Mouse (Mus musculus): ENCODE data around the gene Angptl7. TPM values are rescaled to one million over a fixed set of nuclear protein-coding genes. Genes with fewer than 3 reads are reported as not detected.

The Angptl7 gene
- polyA plus RNA-seq, 1 experiment = 0.04 TPM

DNA sequence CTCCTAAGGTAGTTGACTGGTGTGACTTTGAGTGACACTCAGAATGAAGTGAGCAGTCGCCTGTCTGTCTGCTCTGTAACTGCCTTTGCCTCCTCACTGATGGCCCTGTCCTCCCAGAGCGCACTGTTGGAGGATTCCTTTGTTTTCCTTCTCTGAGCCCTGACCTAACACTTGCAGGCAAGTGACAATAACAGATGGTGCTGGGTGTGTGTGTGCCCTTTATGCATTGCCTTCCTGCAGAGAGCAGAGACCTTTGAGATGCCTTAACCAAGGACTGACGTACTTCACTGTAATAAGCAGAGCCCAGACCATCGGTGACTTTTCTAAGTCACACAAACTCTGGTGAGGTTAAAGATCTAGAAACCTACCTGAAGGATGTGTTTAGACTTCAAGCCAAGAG lies 31.1 kb upstream of the Angptl7 start:
- H3K4me3 ChIP-seq (ENCODE audit: insufficient read depth, poor library complexity, severe bottlenecking) = no peak overlapping the region
- no peak overlapping the region for H3ac ChIP-seq (ENCODE audit: control insufficient read depth, insufficient read length, low read depth)
- no peaks in the 10 kb centered on the region for H3K79me2 ChIP-seq (ENCODE audit: control insufficient read depth, insufficient read depth)
- H3K36me3 ChIP-seq (ENCODE audit: control insufficient read depth, insufficient read depth) = peaks cover 24% of the 10 kb centered on the region
- no peaks in the 10 kb centered on the region for H3K79me3 ChIP-seq (ENCODE audit: low read depth)
- no peaks in the 10 kb centered on the region for H3K27me3 ChIP-seq (ENCODE audit: control insufficient read depth, insufficient read depth, insufficient read length)
- TF ChIP-seq USF1 (IDR thresholded peaks at IDR 0.05; ENCODE audit: low read depth) (no peak), MAX (IDR thresholded peaks at IDR 0.05) (no peak), MYOD1 (IDR thresholded peaks at IDR 0.05; ENCODE audit: control insufficient read depth, insufficient read length, low read depth) (no peak), CTCF (IDR thresholded peaks at IDR 0.05; ENCODE audit: control insufficient read depth, insufficient read depth, insufficient read length) (no peak), CEBPB (IDR thresholded peaks at IDR 0.05; ENCODE audit: low read depth) (no peak), MYOG (IDR thresholded peaks at IDR 0.05; ENCODE audit: control insufficient read depth, extremely low read depth, insufficient read length) (no peak), FOSL1 (IDR thresholded peaks at IDR 0.05; ENCODE audit: insufficient read depth, low read length, poor library complexity, severe bottlenecking) (no peak)

DNA sequence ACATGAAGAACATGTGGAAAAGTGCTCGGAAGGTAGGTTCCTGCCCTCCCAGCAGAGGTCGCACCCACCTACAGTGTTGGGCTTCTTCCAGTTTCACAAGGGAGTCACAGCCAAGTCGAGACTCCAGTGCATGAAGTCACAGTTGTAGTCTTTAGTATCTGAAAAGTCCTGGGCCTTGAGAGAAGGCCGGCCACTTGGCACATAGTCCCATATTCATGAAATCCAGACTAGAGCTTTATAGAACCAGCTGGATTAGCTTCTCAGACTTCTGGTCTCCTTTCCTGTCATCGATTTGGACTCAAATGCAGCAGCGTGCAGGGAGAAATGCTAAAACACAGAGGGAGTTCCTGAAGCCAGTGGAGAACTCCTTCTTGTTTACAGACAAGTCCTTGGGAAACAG lies 30.5 kb upstream of the Angptl7 start:
- Histone ChIP-seq H3K36me3 (ENCODE audit: control insufficient read depth, insufficient read depth) (peaks cover 26% of the 10 kb centered on the region), H3K79me3 (ENCODE audit: low read depth) (no peaks in the 10 kb centered on the region), H3K27me3 (ENCODE audit: control insufficient read depth, insufficient read depth, insufficient read length) (no peaks in the 10 kb centered on the region), H3ac (ENCODE audit: control insufficient read depth, insufficient read length, low read depth) (no peak overlapping the region), H3K79me2 (ENCODE audit: control insufficient read depth, insufficient read depth) (no peaks in the 10 kb centered on the region), H3K4me3 (ENCODE audit: insufficient read depth, poor library complexity, severe bottlenecking) (no peak overlapping the region)
- no peak for TF ChIP-seq CTCF (IDR thresholded peaks at IDR 0.05; ENCODE audit: control insufficient read depth, insufficient read depth, insufficient read length)
- no peak for TF ChIP-seq USF1 (IDR thresholded peaks at IDR 0.05; ENCODE audit: low read depth)
- TF ChIP-seq CEBPB (IDR thresholded peaks at IDR 0.05; ENCODE audit: low read depth) = no peak
- no peak for TF ChIP-seq MAX (IDR thresholded peaks at IDR 0.05)
- TF ChIP-seq FOSL1 (IDR thresholded peaks at IDR 0.05; ENCODE audit: insufficient read depth, low read length, poor library complexity, severe bottlenecking) = no peak
- TF ChIP-seq MYOD1 (IDR thresholded peaks at IDR 0.05; ENCODE audit: control insufficient read depth, insufficient read length, low read depth) = no peak
- TF ChIP-seq MYOG (IDR thresholded peaks at IDR 0.05; ENCODE audit: control insufficient read depth, extremely low read depth, insufficient read length) = no peak

DNA sequence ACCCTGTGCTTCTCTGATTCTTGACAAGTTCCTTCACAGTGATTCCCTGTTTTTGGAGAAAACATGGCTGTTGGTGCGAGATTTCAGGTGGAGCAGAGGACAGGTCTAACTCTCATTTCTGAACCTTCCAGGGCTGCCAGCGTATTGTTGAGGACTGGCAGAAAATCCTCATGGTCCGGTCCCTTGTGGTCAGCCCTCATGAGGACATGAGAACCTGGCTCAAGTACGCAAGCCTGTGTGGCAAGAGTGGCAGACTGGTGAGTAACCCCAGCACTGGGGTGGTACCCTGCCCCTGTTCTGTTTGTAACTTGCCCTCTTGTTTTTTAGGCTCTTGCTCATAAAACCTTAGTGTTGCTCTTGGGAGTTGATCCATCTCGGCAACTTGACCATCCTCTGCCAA lies 30.1 kb upstream of the Angptl7 start:
- H3ac ChIP-seq (ENCODE audit: control insufficient read depth, insufficient read length, low read depth) = no peak overlapping the region
- no peaks in the 10 kb centered on the region for H3K79me3 ChIP-seq (ENCODE audit: low read depth)
- H3K36me3 ChIP-seq (ENCODE audit: control insufficient read depth, insufficient read depth) = peaks cover 26% of the 10 kb centered on the region
- H3K79me2 ChIP-seq (ENCODE audit: control insufficient read depth, insufficient read depth) = no peaks in the 10 kb centered on the region
- no peak overlapping the region for H3K4me3 ChIP-seq (ENCODE audit: insufficient read depth, poor library complexity, severe bottlenecking)
- no peaks in the 10 kb centered on the region for H3K27me3 ChIP-seq (ENCODE audit: control insufficient read depth, insufficient read depth, insufficient read length)
- TF ChIP-seq MYOG (IDR thresholded peaks at IDR 0.05; ENCODE audit: control insufficient read depth, extremely low read depth, insufficient read length) = no peak
- peak; percentile 28 for TF ChIP-seq CEBPB (IDR thresholded peaks at IDR 0.05; ENCODE audit: low read depth)

DNA sequence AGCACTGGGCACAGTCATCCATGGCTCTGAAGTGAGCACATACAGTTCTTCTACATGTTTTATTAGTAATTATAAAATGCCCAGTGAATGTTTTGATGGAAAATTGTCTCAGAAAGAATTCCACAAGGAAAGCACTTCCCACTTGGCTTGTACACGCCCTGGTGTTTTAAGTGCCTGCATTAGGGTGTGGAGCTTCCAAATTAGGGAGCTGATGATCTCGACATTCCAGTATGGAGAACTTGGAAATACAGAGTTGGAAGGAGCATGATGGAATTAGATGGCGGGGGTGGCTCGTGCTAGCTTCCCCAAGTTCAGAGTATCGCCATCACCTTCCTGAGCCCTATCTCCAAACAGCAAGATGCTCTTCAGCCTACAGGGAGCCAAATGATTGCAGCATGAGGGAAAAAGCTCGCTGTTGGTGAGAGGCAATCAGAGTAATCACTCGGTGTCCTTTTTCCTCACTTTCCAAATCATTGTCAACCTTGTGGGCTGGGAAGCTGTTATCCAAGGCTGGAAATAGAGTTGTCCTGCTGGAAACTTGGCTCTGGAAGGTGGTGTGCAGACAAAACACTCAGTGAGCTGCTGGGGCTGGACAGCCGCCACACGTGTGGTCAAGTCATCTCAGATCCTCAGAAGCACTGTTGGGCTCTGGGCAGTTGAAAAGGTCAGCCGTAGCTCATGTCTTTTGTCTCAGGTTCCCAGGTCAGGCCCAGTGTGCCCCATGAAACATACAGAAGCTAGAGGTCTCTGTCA lies 27.1 kb upstream of the Angptl7 start:
- Histone ChIP-seq H3K79me2 (ENCODE audit: control insufficient read depth, insufficient read depth) (no peaks in the 10 kb centered on the region), H3K36me3 (ENCODE audit: control insufficient read depth, insufficient read depth) (peaks cover 26% of the 10 kb centered on the region), H3K27me3 (ENCODE audit: control insufficient read depth, insufficient read depth, insufficient read length) (no peaks in the 10 kb centered on the region), H3K4me3 (ENCODE audit: insufficient read depth, poor library complexity, severe bottlenecking) (no peak overlapping the region), H3K79me3 (ENCODE audit: low read depth) (no peaks in the 10 kb centered on the region), H3ac (ENCODE audit: control insufficient read depth, insufficient read length, low read depth) (no peak overlapping the region)
- TF ChIP-seq FOSL1 (IDR thresholded peaks at IDR 0.05; ENCODE audit: insufficient read depth, low read length, poor library complexity, severe bottlenecking) (no peak), MYOG (IDR thresholded peaks at IDR 0.05; ENCODE audit: control insufficient read depth, extremely low read depth, insufficient read length) (no peak), MAX (IDR thresholded peaks at IDR 0.05) (no peak)

DNA sequence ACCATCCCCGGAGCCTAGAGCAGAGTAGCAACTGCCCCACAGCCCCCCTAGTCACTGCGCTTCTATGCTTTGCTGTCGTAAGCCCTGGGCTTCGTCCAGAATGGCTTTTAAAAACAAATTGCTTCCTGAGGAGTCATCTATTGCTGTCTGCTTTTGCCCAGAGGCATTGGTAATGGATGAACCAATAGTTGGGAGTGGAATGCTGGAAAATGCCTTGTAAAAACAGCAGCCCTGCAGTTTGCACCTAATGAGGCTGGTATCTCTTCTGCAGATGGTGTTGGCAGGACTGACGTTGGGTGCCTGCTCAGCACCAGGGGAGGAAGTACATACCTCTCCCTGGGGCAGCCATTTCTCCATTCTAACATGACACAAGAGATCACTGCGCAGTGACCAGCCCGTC lies 23.3 kb upstream of the Angptl7 start:
- TF ChIP-seq MAX (IDR thresholded peaks at IDR 0.05) (no peak), MYOG (IDR thresholded peaks at IDR 0.05; ENCODE audit: control insufficient read depth, extremely low read depth, insufficient read length) (no peak), CTCF (IDR thresholded peaks at IDR 0.05; ENCODE audit: control insufficient read depth, insufficient read depth, insufficient read length) (no peak), MYOD1 (IDR thresholded peaks at IDR 0.05; ENCODE audit: control insufficient read depth, insufficient read length, low read depth) (no peak), FOSL1 (IDR thresholded peaks at IDR 0.05; ENCODE audit: insufficient read depth, low read length, poor library complexity, severe bottlenecking) (no peak), USF1 (IDR thresholded peaks at IDR 0.05; ENCODE audit: low read depth) (no peak), CEBPB (IDR thresholded peaks at IDR 0.05; ENCODE audit: low read depth) (no peak)
- no peak overlapping the region for H3K4me3 ChIP-seq (ENCODE audit: insufficient read depth, poor library complexity, severe bottlenecking)
- no peaks in the 10 kb centered on the region for H3K79me3 ChIP-seq (ENCODE audit: low read depth)
- peaks cover 25% of the 10 kb centered on the region for H3K36me3 ChIP-seq (ENCODE audit: control insufficient read depth, insufficient read depth)
- no peak overlapping the region for H3ac ChIP-seq (ENCODE audit: control insufficient read depth, insufficient read length, low read depth)
- H3K79me2 ChIP-seq (ENCODE audit: control insufficient read depth, insufficient read depth) = no peaks in the 10 kb centered on the region
- H3K27me3 ChIP-seq (ENCODE audit: control insufficient read depth, insufficient read depth, insufficient read length) = no peaks in the 10 kb centered on the region

DNA sequence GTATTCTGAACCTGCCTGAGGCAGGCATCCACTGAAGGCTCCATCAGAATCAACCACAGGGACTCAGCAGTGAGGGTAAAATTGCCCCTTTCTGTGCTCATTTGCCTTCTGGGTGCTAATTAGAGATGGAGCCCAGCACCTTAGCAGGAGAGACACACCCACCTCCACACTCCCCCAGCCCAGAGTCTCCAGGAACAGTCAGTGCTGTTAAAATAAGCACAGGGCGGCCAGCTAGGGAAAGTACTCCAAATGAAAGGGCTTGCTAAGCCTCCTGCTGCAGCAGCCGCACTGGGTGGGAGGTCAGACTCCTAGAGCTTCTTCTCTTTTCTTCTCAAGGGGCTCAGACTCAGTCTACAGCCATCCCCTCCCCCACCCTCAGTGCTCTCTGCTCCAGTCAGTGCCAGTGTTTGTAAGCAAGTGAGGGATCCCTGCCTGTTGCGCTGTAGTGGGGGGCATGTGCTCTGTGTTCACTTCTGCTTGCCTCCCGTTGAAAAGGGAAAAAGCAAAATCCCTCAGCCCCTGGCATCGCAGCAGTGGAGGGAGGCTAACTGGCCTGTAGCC lies 18.1 kb upstream of the Angptl7 start:
- no peak overlapping the region for H3ac ChIP-seq (ENCODE audit: control insufficient read depth, insufficient read length, low read depth)
- no peak for TF ChIP-seq CTCF (IDR thresholded peaks at IDR 0.05; ENCODE audit: control insufficient read depth, insufficient read depth, insufficient read length)
- no peak for TF ChIP-seq MYOD1 (IDR thresholded peaks at IDR 0.05; ENCODE audit: control insufficient read depth, insufficient read length, low read depth)
- no peak for TF ChIP-seq MYOG (IDR thresholded peaks at IDR 0.05; ENCODE audit: control insufficient read depth, extremely low read depth, insufficient read length)
- no peak for TF ChIP-seq MAX (IDR thresholded peaks at IDR 0.05)
- TF ChIP-seq USF1 (IDR thresholded peaks at IDR 0.05; ENCODE audit: low read depth) = no peak
- no peak for TF ChIP-seq FOSL1 (IDR thresholded peaks at IDR 0.05; ENCODE audit: insufficient read depth, low read length, poor library complexity, severe bottlenecking)
- H3K36me3 ChIP-seq (ENCODE audit: control insufficient read depth, insufficient read depth) = peaks cover 13% of the 10 kb centered on the region
- no peaks in the 10 kb centered on the region for H3K79me2 ChIP-seq (ENCODE audit: control insufficient read depth, insufficient read depth)
- no peaks in the 10 kb centered on the region for H3K27me3 ChIP-seq (ENCODE audit: control insufficient read depth, insufficient read depth, insufficient read length)
- H3K79me3 ChIP-seq (ENCODE audit: low read depth) = no peaks in the 10 kb centered on the region
- no peak overlapping the region for H3K4me3 ChIP-seq (ENCODE audit: insufficient read depth, poor library complexity, severe bottlenecking)

Measured in C2C12 (cell line).